Comparison of ENCODE assay signal across 11 mouse cellular contexts in the genomic region with DNA sequence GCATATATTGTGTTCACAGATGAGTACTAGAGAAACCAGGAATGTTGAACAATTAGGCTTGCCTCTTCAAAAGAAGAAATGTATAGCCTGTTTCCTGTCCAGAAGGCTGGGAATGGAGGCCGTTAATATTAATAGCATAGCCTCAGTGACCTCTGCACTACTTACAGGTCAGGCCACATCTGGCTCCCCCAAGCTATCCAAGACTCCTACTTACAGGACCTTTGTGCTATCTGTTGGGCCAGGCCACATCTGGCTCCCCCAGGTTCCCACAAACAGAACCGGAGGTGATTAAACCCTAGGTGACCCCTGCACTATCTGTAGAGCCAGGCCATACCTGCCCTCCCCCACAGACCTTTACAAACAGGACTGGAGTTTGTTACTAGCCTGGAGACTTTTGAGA.
"Had no signal": no experiment of that assay in that cellular context is flagged by ENCODE, and none has a peak within 500 bp of the region (broad histone marks: within the 10 kb centered on the region; RNA-seq: fewer than 3 reads in every experiment).

No protein-coding gene starts in this region.

- H3K27me3 ChIP-seq: kidney, embryonic 15.5 days; limb, embryonic 13.5 days; midbrain, embryonic 15.5 days; neural tube, embryonic 13.5 days had no signal

- H3K9ac ChIP-seq: kidney, embryonic 15.5 days; limb, embryonic 13.5 days; liver, embryonic 14.5 days; midbrain, embryonic 15.5 days; neural tube, embryonic 13.5 days had no signal

- ATAC-seq: midbrain, embryonic 15.5 days had no signal

- H3K9me3 ChIP-seq: kidney, embryonic 15.5 days; limb, embryonic 13.5 days; midbrain, embryonic 15.5 days; neural tube, embryonic 13.5 days had no signal

- H3K27ac ChIP-seq: kidney, embryonic 15.5 days; limb, embryonic 13.5 days; liver, embryonic 14.5 days; midbrain, embryonic 15.5 days; neural tube, embryonic 13.5 days had no signal

- H3K4me1 ChIP-seq: kidney, embryonic 15.5 days had no signal

- H3K4me3 ChIP-seq: kidney, embryonic 15.5 days; limb, embryonic 13.5 days; midbrain, embryonic 15.5 days; neural tube, embryonic 13.5 days had no signal

- H3K4me2 ChIP-seq: kidney, embryonic 15.5 days; limb, embryonic 13.5 days; midbrain, embryonic 15.5 days; neural tube, embryonic 13.5 days had no signal

- DNase-seq: kidney, adult 18-20 months; kidney, postnatal 25 days; lung, adult 18-20 months; right cerebral cortex, adult 18-20 months; right cerebral cortex, postnatal 25 days; thymus, postnatal 36 days had no signal

- H3K36me3 ChIP-seq: kidney, embryonic 15.5 days; limb, embryonic 13.5 days; midbrain, embryonic 15.5 days; neural tube, embryonic 13.5 days had no signal
